Mouse (Mus musculus) neural tube, embryonic 11.5 days (tissue): ENCODE results near the gene Btbd9. TPM values are rescaled to one million over a fixed set of nuclear protein-coding genes. Genes with fewer than 3 reads are reported as not detected.
A peak's percentile ranks its signal among the peaks of the same experiment; 100 is the strongest.

Source experiments
- ATAC-seq: fragments of 200-750 bp; cut with Nextera tagmentation; 2 replicates; pipeline ENCODE4 v1.8.0; 2017; ENCODE audit warnings: moderate number of reproducible peaks, mild to moderate bottlenecking, moderate TSS enrichment, moderate library complexity; ENCODE audit not compliant: insufficient read depth, low FRiP score, low TSS enrichment
- DNase-seq: peaks from one replicate; pipeline ENCODE4 v3.0.0-alpha.2; 2015; ENCODE audit warnings: low spot score
- H3K27ac ChIP-seq: fragments of 300-500 bp; sonication (generic); 2 replicates; pipeline ENCODE4 v1.5.1; 2014; ENCODE audit warnings: low read depth, mild to moderate bottlenecking, low read length
- H3K27me3 ChIP-seq: fragments of 300-500 bp; sonication (generic); 2 replicates; pipeline ENCODE4 v1.6.1; 2014; ENCODE audit warnings: mild to moderate bottlenecking, low read length, mixed read lengths; ENCODE audit not compliant: control insufficient read depth, insufficient read depth
- H3K36me3 ChIP-seq: fragments of 300-500 bp; sonication (generic); 2 replicates; pipeline ENCODE4 v1.6.1; 2014; ENCODE audit warnings: mild to moderate bottlenecking, low read length, moderate library complexity, mixed read lengths; ENCODE audit not compliant: control insufficient read depth, insufficient read depth
- H3K4me1 ChIP-seq: fragments of 300-500 bp; sonication (generic); 2 replicates; pipeline ENCODE4 v1.6.1; 2014; ENCODE audit warnings: low read length, mixed read lengths; ENCODE audit not compliant: control insufficient read depth, insufficient read depth
- H3K4me2 ChIP-seq: fragments of 300-500 bp; sonication (generic); 2 replicates; pipeline ENCODE4 v1.6.1; 2014; ENCODE audit warnings: low read depth, mild to moderate bottlenecking, moderate library complexity
- H3K4me3 ChIP-seq: fragments of 300-500 bp; sonication (generic); 2 replicates; pipeline ENCODE4 v1.5.1; 2014; ENCODE audit warnings: low read depth, low read length
- H3K9ac ChIP-seq: fragments of 300-500 bp; sonication (generic); 2 replicates; pipeline ENCODE4 v1.6.1; 2014; ENCODE audit warnings: mild to moderate bottlenecking, low read length
- H3K9me3 ChIP-seq: fragments of 300-500 bp; sonication (generic); 2 replicates; pipeline ENCODE4 v1.6.1; 2016; ENCODE audit warnings: low read length; ENCODE audit not compliant: control insufficient read depth
- WGBS: fragments of 180-500 bp; shearing (Covaris S2); extraction: QIAGEN DNeasy Blood & Tissue Kit; methylation state at CpG from one replicate; pipeline ENCODE4 v1.1.7; 2014; 5-methylcytosine and 5-hydroxymethylcytosine counted together
- polyA plus RNA-seq: library from polyadenylated mRNA; unstranded; fragments of >200 nt; fragmentation: Nextera tagmentation; extraction: Ambion mirVana; gene quantifications from 2 replicates; pipeline ENCODE4 v1.2.1, GENCODE M21; 2014

Gene Btbd9
- polyA plus RNA-seq, 1 experiment from 2014 or later, result 56.5 TPM

GRCm38 (mm10) chr17:30458301-30458700, 118.0 kb downstream of the Btbd9 start:
- 63% methylated on average over 3 of the region's 3 CpGs for WGBS
- H3K4me1 ChIP-seq, result no peaks in the 10 kb centered on the region; the same call in 1 of the 2 replicates
- H3K4me3 ChIP-seq, result no peak overlapping the region
- no peaks in the 10 kb centered on the region for H3K27me3 ChIP-seq
- DNase-seq, result no peak
- no peaks in the 10 kb centered on the region for H3K9me3 ChIP-seq
- no peak overlapping the region for H3K27ac ChIP-seq
- no peaks in the 10 kb centered on the region for H3K36me3 ChIP-seq
- H3K9ac ChIP-seq, result no peak overlapping the region
- H3K4me2 ChIP-seq, result no peak overlapping the region
- ATAC-seq, result no peak

- Histone ChIP-seq H3K36me3 (no peaks in the 10 kb centered on the region), H3K27ac (no peak overlapping the region)
Observed at GRCm38 (mm10) chr17:30457486-30457885, 118.8 kb downstream of the Btbd9 start.

GRCm38 (mm10) chr17:30456293-30456692, 120.0 kb downstream of the Btbd9 start:
- Histone ChIP-seq H3K9ac (no peak overlapping the region), H3K4me2 (no peak overlapping the region), H3K27me3 (no peaks in the 10 kb centered on the region), H3K36me3 (no peaks in the 10 kb centered on the region), H3K4me1 (no peaks in the 10 kb centered on the region; the same call in 1 of the 2 replicates), H3K27ac (no peak overlapping the region), H3K4me3 (no peak overlapping the region), H3K9me3 (no peaks in the 10 kb centered on the region)
- WGBS, result 68% methylated on average over 12 of the region's 12 CpGs
- ATAC-seq (no peak), DNase-seq (no peak)

More at GRCm38 (mm10) chr17:30457486-30457885, 118.8 kb downstream of the Btbd9 start:
- no peaks in the 10 kb centered on the region for H3K27me3 ChIP-seq
- DNase-seq (no peak), ATAC-seq (no peak)
- WGBS, result 65% methylated on average over 7 of the region's 7 CpGs
- H3K9ac ChIP-seq, result no peak overlapping the region
- H3K4me2 ChIP-seq, result no peak overlapping the region
- H3K4me3 ChIP-seq, result no peak overlapping the region
- no peaks in the 10 kb centered on the region for H3K9me3 ChIP-seq
- H3K4me1 ChIP-seq, result no peaks in the 10 kb centered on the region; the same call in 1 of the 2 replicates

GRCm38 (mm10) chr17:30454862-30455243, 121.4 kb downstream of the Btbd9 start:
- H3K27me3 ChIP-seq, result no peaks in the 10 kb centered on the region
- H3K4me2 ChIP-seq, result no peak overlapping the region
- H3K27ac ChIP-seq, result no peak overlapping the region
- H3K4me1 ChIP-seq, result no peaks in the 10 kb centered on the region; the same call in 1 of the 2 replicates
- DNase-seq, result peak; percentile 79
- no peak overlapping the region for H3K4me3 ChIP-seq
- H3K36me3 ChIP-seq, result no peaks in the 10 kb centered on the region
- H3K9ac ChIP-seq, result no peak overlapping the region
- no peak for ATAC-seq
- WGBS, result 31% methylated on average over 3 of the region's 3 CpGs
- H3K9me3 ChIP-seq, result no peaks in the 10 kb centered on the region

- no peaks in the 10 kb centered on the region for H3K9me3 ChIP-seq
- no peak for DNase-seq
- no peak overlapping the region for H3K9ac ChIP-seq
- no peak overlapping the region for H3K4me3 ChIP-seq
- H3K4me1 ChIP-seq, result no peaks in the 10 kb centered on the region; the same call in 1 of the 2 replicates
- no peaks in the 10 kb centered on the region for H3K36me3 ChIP-seq
- H3K4me2 ChIP-seq, result no peak overlapping the region
- 56% methylated on average over 6 of the region's 6 CpGs for WGBS
- no peak overlapping the region for H3K27ac ChIP-seq
- H3K27me3 ChIP-seq, result no peaks in the 10 kb centered on the region
- no peak for ATAC-seq
Observed at GRCm38 (mm10) chr17:30454155-30454861, 122.0 kb downstream of the Btbd9 start.

GRCm38 (mm10) chr17:30453272-30453671, 123.0 kb downstream of the Btbd9 start:
- Histone ChIP-seq H3K9me3 (no peaks in the 10 kb centered on the region), H3K4me2 (no peak overlapping the region), H3K9ac (no peak overlapping the region), H3K27ac (no peak overlapping the region), H3K27me3 (no peaks in the 10 kb centered on the region), H3K4me1 (no peaks in the 10 kb centered on the region; the same call in 1 of the 2 replicates), H3K4me3 (no peak overlapping the region), H3K36me3 (no peaks in the 10 kb centered on the region)
- 75% methylated on average over 4 of the region's 4 CpGs for WGBS
- DNase-seq (no peak), ATAC-seq (no peak)

GRCm38 (mm10) chr17:30452363-30452762, 123.9 kb downstream of the Btbd9 start:
- Histone ChIP-seq H3K27ac (no peak overlapping the region), H3K4me1 (no peaks in the 10 kb centered on the region; the same call in 1 of the 2 replicates), H3K4me2 (no peak overlapping the region), H3K9me3 (no peaks in the 10 kb centered on the region), H3K36me3 (no peaks in the 10 kb centered on the region), H3K27me3 (no peaks in the 10 kb centered on the region), H3K4me3 (no peak overlapping the region), H3K9ac (no peak overlapping the region)
- 92% methylated on average over 9 of the region's 9 CpGs for WGBS
- ATAC-seq (no peak), DNase-seq (no peak)

- ATAC-seq, result no peak
- H3K4me2 ChIP-seq, result no peak overlapping the region
- H3K4me1 ChIP-seq, result no peaks in the 10 kb centered on the region
- no peak overlapping the region for H3K9ac ChIP-seq
- no peak overlapping the region for H3K27ac ChIP-seq
- 84% methylated on average over 5 of the region's 5 CpGs for WGBS
- no peak for DNase-seq
- H3K27me3 ChIP-seq, result no peaks in the 10 kb centered on the region
- no peaks in the 10 kb centered on the region for H3K36me3 ChIP-seq
- no peaks in the 10 kb centered on the region for H3K9me3 ChIP-seq
- H3K4me3 ChIP-seq, result no peak overlapping the region
Observed at GRCm38 (mm10) chr17:30448562-30448961, 127.7 kb downstream of the Btbd9 start.

GRCm38 (mm10) chr17:30445805-30446441, 130.4 kb downstream of the Btbd9 start:
- Histone ChIP-seq H3K27me3 (no peaks in the 10 kb centered on the region), H3K4me2 (no peak overlapping the region), H3K27ac (no peak overlapping the region), H3K4me1 (no peaks in the 10 kb centered on the region), H3K9me3 (no peaks in the 10 kb centered on the region), H3K4me3 (no peak overlapping the region), H3K9ac (no peak overlapping the region), H3K36me3 (no peaks in the 10 kb centered on the region)
- 95% methylated on average over 3 of the region's 3 CpGs for WGBS
- no peak for DNase-seq
- ATAC-seq, result no peak
